Mouse (Mus musculus): ENCODE data around the gene Fbxo48. TPM values are rescaled to one million over a fixed set of nuclear protein-coding genes. Genes with fewer than 3 reads are reported as not detected.
A peak's percentile ranks its signal among the peaks of the same experiment; 100 is the strongest.

Gene Fbxo48
- 1.5 and 1.6 TPM in 2 replicates for polyA plus RNA-seq (2016; fragmentation: Nextera tagmentation; extraction: Ambion mirVana)

GRCm38 (mm10) chr11:16950976-16951760, at the start of gene Fbxo48:
Gene Fbxo48 (plus strand): TSS chr11:16951375.
- Histone ChIP-seq H3K9me3 (no peaks in the 10 kb centered on the region), H3K36me3 (replicated peaks) (peaks cover 3% of the 10 kb centered on the region; the same call in 1 of the 2 replicates), H3K27ac (replicated peaks) (peak within 1 kb of the TSS; percentile 84), H3K4me3 (peak within 1 kb of the TSS; percentile 68), H3K27me3 (replicated peaks; ENCODE audit: low read depth, poor library complexity, severe bottlenecking) (no peaks in the 10 kb centered on the region), H3K4me1 (peaks cover 16% of the 10 kb centered on the region)
- WGBS: under 1% methylated on average over 38 of the region's 38 CpGs
- DNase-seq (ENCODE audit: low spot score): peak; percentile 96

- Histone ChIP-seq H3K4me1 (peaks cover 23% of the 10 kb centered on the region), H3K9me3 (no peaks in the 10 kb centered on the region), H3K27me3 (replicated peaks; ENCODE audit: low read depth, poor library complexity, severe bottlenecking) (no peaks in the 10 kb centered on the region), H3K36me3 (replicated peaks) (no peaks in the 10 kb centered on the region), H3K27ac (replicated peaks) (no peak overlapping the region), H3K4me3 (no peak overlapping the region)
- DNase-seq (ENCODE audit: low spot score): no peak
- WGBS: 71% methylated on average over 8 of the region's 8 CpGs
Observed at GRCm38 (mm10) chr11:16904302-16905011, 46.7 kb upstream of the Fbxo48 start.

GRCm38 (mm10) chr11:16905012-16905332, 46.2 kb upstream of the Fbxo48 start:
- WGBS: 50% methylated on average over 3 of the region's 3 CpGs
- peak; percentile 37 for DNase-seq (ENCODE audit: low spot score)
- H3K36me3 ChIP-seq (replicated peaks): no peaks in the 10 kb centered on the region

GRCm38 (mm10) chr11:16906530-16906929, 44.6 kb upstream of the Fbxo48 start:
- Histone ChIP-seq H3K4me1 (peaks cover 23% of the 10 kb centered on the region), H3K9me3 (no peaks in the 10 kb centered on the region), H3K27me3 (replicated peaks; ENCODE audit: low read depth, poor library complexity, severe bottlenecking) (no peaks in the 10 kb centered on the region), H3K36me3 (replicated peaks) (no peaks in the 10 kb centered on the region), H3K27ac (replicated peaks) (no peak overlapping the region), H3K4me3 (no peak overlapping the region)
- DNase-seq (ENCODE audit: low spot score): no peak
- 97% methylated on average over 2 of the region's 2 CpGs for WGBS

More at GRCm38 (mm10) chr11:16905012-16905332, 46.2 kb upstream of the Fbxo48 start:
- no peak overlapping the region for H3K27ac ChIP-seq (replicated peaks)
- no peak overlapping the region for H3K4me3 ChIP-seq
- H3K9me3 ChIP-seq: no peaks in the 10 kb centered on the region
- peaks cover 23% of the 10 kb centered on the region for H3K4me1 ChIP-seq
- H3K27me3 ChIP-seq (replicated peaks; ENCODE audit: low read depth, poor library complexity, severe bottlenecking): no peaks in the 10 kb centered on the region

- no peak overlapping the region for H3K4me3 ChIP-seq
- 78% methylated on average over 1 of the region's 1 CpGs for WGBS
Observed at GRCm38 (mm10) chr11:16907517-16908129, 43.6 kb upstream of the Fbxo48 start.

GRCm38 (mm10) chr11:16914756-16915155, 36.4 kb upstream of the Fbxo48 start:
- H3K4me1 ChIP-seq: no peaks in the 10 kb centered on the region
- WGBS: 78% methylated on average over 3 of the region's 3 CpGs
- no peaks in the 10 kb centered on the region for H3K27me3 ChIP-seq (replicated peaks; ENCODE audit: low read depth, poor library complexity, severe bottlenecking)

More at GRCm38 (mm10) chr11:16907517-16908129, 43.6 kb upstream of the Fbxo48 start:
- DNase-seq (ENCODE audit: low spot score): no peak
- peaks cover 23% of the 10 kb centered on the region for H3K4me1 ChIP-seq
- no peak overlapping the region for H3K27ac ChIP-seq (replicated peaks)
- no peaks in the 10 kb centered on the region for H3K36me3 ChIP-seq (replicated peaks)
- H3K9me3 ChIP-seq: no peaks in the 10 kb centered on the region
- H3K27me3 ChIP-seq (replicated peaks; ENCODE audit: low read depth, poor library complexity, severe bottlenecking): no peaks in the 10 kb centered on the region

GRCm38 (mm10) chr11:16915850-16916249, 35.3 kb upstream of the Fbxo48 start:
- Histone ChIP-seq H3K27ac (replicated peaks) (no peak overlapping the region), H3K9me3 (no peaks in the 10 kb centered on the region)

More at GRCm38 (mm10) chr11:16914756-16915155, 36.4 kb upstream of the Fbxo48 start:
- Histone ChIP-seq H3K4me3 (no peak overlapping the region), H3K36me3 (replicated peaks) (no peaks in the 10 kb centered on the region), H3K27ac (replicated peaks) (no peak overlapping the region), H3K9me3 (no peaks in the 10 kb centered on the region)
- DNase-seq (ENCODE audit: low spot score): no peak

GRCm38 (mm10) chr11:16917512-16917911, 33.7 kb upstream of the Fbxo48 start:
- DNase-seq (ENCODE audit: low spot score): no peak
- 92% methylated on average over 2 of the region's 2 CpGs for WGBS
- Histone ChIP-seq H3K4me1 (no peaks in the 10 kb centered on the region), H3K9me3 (no peaks in the 10 kb centered on the region), H3K27ac (replicated peaks) (no peak overlapping the region), H3K4me3 (no peak overlapping the region), H3K36me3 (replicated peaks) (no peaks in the 10 kb centered on the region), H3K27me3 (replicated peaks; ENCODE audit: low read depth, poor library complexity, severe bottlenecking) (no peaks in the 10 kb centered on the region)

More at GRCm38 (mm10) chr11:16915850-16916249, 35.3 kb upstream of the Fbxo48 start:
- no peak for DNase-seq (ENCODE audit: low spot score)
- no peaks in the 10 kb centered on the region for H3K36me3 ChIP-seq (replicated peaks)
- no peak overlapping the region for H3K4me3 ChIP-seq
- no peaks in the 10 kb centered on the region for H3K27me3 ChIP-seq (replicated peaks; ENCODE audit: low read depth, poor library complexity, severe bottlenecking)
- H3K4me1 ChIP-seq: no peaks in the 10 kb centered on the region
- 85% methylated on average over 5 of the region's 5 CpGs for WGBS

GRCm38 (mm10) chr11:16932159-16932558, 19.0 kb upstream of the Fbxo48 start:
- Histone ChIP-seq H3K4me3 (no peak overlapping the region), H3K36me3 (replicated peaks) (no peaks in the 10 kb centered on the region), H3K27me3 (replicated peaks; ENCODE audit: low read depth, poor library complexity, severe bottlenecking) (no peaks in the 10 kb centered on the region), H3K9me3 (no peaks in the 10 kb centered on the region), H3K4me1 (no peaks in the 10 kb centered on the region), H3K27ac (replicated peaks) (no peak overlapping the region)
- no peak for DNase-seq (ENCODE audit: low spot score)
- WGBS: 92% methylated on average over 3 of the region's 3 CpGs

GRCm38 (mm10) chr11:16935577-16936236, 15.5 kb upstream of the Fbxo48 start:
- Histone ChIP-seq H3K36me3 (replicated peaks) (no peaks in the 10 kb centered on the region), H3K4me1 (no peaks in the 10 kb centered on the region), H3K27me3 (replicated peaks; ENCODE audit: low read depth, poor library complexity, severe bottlenecking) (no peaks in the 10 kb centered on the region), H3K4me3 (no peak overlapping the region), H3K27ac (replicated peaks) (no peak overlapping the region; the same call in 1 of the 2 replicates), H3K9me3 (no peaks in the 10 kb centered on the region)
- 66% methylated on average over 6 of the region's 6 CpGs for WGBS
- no peak for DNase-seq (ENCODE audit: low spot score)

- Histone ChIP-seq H3K4me3 (no peak overlapping the region), H3K27me3 (replicated peaks; ENCODE audit: low read depth, poor library complexity, severe bottlenecking) (no peaks in the 10 kb centered on the region), H3K4me1 (no peaks in the 10 kb centered on the region), H3K36me3 (replicated peaks) (no peaks in the 10 kb centered on the region), H3K27ac (replicated peaks) (no peak overlapping the region), H3K9me3 (no peaks in the 10 kb centered on the region)
- DNase-seq (ENCODE audit: low spot score): no peak
- WGBS: 78% methylated on average over 4 of the region's 4 CpGs
Observed at GRCm38 (mm10) chr11:16941103-16941793, 9.9 kb upstream of the Fbxo48 start.

All from embryonic facial prominence, embryonic 10.5 days (tissue).